Mouse (Mus musculus) myocyte (in vitro differentiated cells): Measurements from ENCODE around the gene Tmprss7.

Experiments used
- CEBPB ChIP-seq: IDR thresholded peaks from 2 replicates; pipeline ENCODE4 v1.6.1; 2011; ENCODE audit warnings: mild to moderate bottlenecking, moderate library complexity; ENCODE audit not compliant: poor library complexity, insufficient read depth, severe bottlenecking
- MAX ChIP-seq: IDR thresholded peaks from one replicate; pipeline ENCODE4 v1.6.1; 2011; ENCODE audit warnings: low read depth, mild to moderate bottlenecking, control low read depth
- POLR2A ChIP-seq: IDR thresholded peaks from one replicate; pipeline ENCODE4 v1.6.1; 2011; ENCODE audit warnings: low read depth, mild to moderate bottlenecking, control low read depth, moderate library complexity; ENCODE audit not compliant: insufficient read length
- POLR2AphosphoS2 ChIP-seq: IDR thresholded peaks from one replicate; pipeline ENCODE4 v1.6.1; 2011; ENCODE audit warnings: low read depth, control low read depth; ENCODE audit not compliant: insufficient read length
- TCF12 ChIP-seq: IDR thresholded peaks from one replicate; pipeline ENCODE4 v1.6.1; 2011; ENCODE audit warnings: mild to moderate bottlenecking, control low read depth; ENCODE audit not compliant: poor library complexity, insufficient read depth, severe bottlenecking
- USF1 ChIP-seq: IDR thresholded peaks from one replicate; pipeline ENCODE4 v1.6.1; 2011; ENCODE audit warnings: low read depth, mild to moderate bottlenecking, control low read depth, moderate library complexity

- TF ChIP-seq POLR2A (no peak), POLR2AphosphoS2 (no peak), TCF12 (no peak), CEBPB (no peak), USF1 (no peak), MAX (no peak)
Observed at GRCm38 (mm10) chr16:45685295-45685694, 8.2 kb downstream of the Tmprss7 start.
